Comparison of ENCODE assay signal across 2 mouse cellular contexts in genomic region chr13:23433801-23434200, GRCm38 (mm10).
TF ChIP-seq lines count a peak whose summit lies in the region.

No protein-coding gene starts in this region.

TF ChIP-seq in CH12.LX, 34 proteins besides CTCF, POLR2A, EP300 and RAD21:
- TF ChIP-seq TBP (conservative IDR thresholded peaks at IDR 0.05; ENCODE audit: low read depth, low read length) (0 out of 2 replicates have a peak, but pooled peaks have one; percentile 13), USF2 (conservative IDR thresholded peaks at IDR 0.05; ENCODE audit: low read depth, low read length) (no peak), KAT2A (IDR thresholded peaks at IDR 0.05; ENCODE audit: insufficient replicate concordance, low read length) (no peak)

TF ChIP-seq in MEL, 35 proteins besides CTCF, POLR2A, EP300 and RAD21:
- no peak for TF ChIP-seq CHD2 (IDR thresholded peaks at IDR 0.05; ENCODE audit: low read length)
